Mouse (Mus musculus) neural tube, embryonic 12.5 days (tissue): Measurements from ENCODE around the gene Ppp1ca. TPM values are rescaled to one million over a fixed set of nuclear protein-coding genes. Genes with fewer than 3 reads are reported as not detected.

Experiments
- ATAC-seq: fragments of 200-750 bp; cut with Nextera tagmentation; 2 replicates; pipeline ENCODE4 v1.8.0; 2017; ENCODE audit warnings: low read depth, mild to moderate bottlenecking, moderate TSS enrichment, moderate library complexity; ENCODE audit not compliant: low FRiP score
- H3K27ac ChIP-seq: fragments of 300-500 bp; sonication (generic); 2 replicates; pipeline ENCODE4 v1.5.1; 2016
- H3K27me3 ChIP-seq: fragments of 300-500 bp; sonication (generic); replicated peaks from 2 replicates; pipeline ENCODE4 v1.6.1; 2016; ENCODE audit warnings: mild to moderate bottlenecking
- H3K36me3 ChIP-seq: fragments of 300-500 bp; sonication (generic); 2 replicates; pipeline ENCODE4 v1.6.1; 2016; ENCODE audit warnings: mild to moderate bottlenecking
- H3K4me1 ChIP-seq: fragments of 300-500 bp; sonication (generic); 2 replicates; pipeline ENCODE4 v1.6.1; 2016
- H3K4me2 ChIP-seq: fragments of 300-500 bp; sonication (generic); replicated peaks from 2 replicates; pipeline ENCODE4 v1.6.1; 2016; ENCODE audit warnings: mild to moderate bottlenecking
- H3K4me3 ChIP-seq: fragments of 300-500 bp; sonication (generic); 2 replicates; pipeline ENCODE4 v1.5.1; 2016
- H3K9ac ChIP-seq: fragments of 300-500 bp; sonication (generic); 2 replicates; pipeline ENCODE4 v1.6.1; 2016; ENCODE audit warnings: mild to moderate bottlenecking
- H3K9me3 ChIP-seq: fragments of 300-500 bp; sonication (generic); 2 replicates; pipeline ENCODE4 v1.6.1; 2016; ENCODE audit warnings: mild to moderate bottlenecking
- WGBS: fragments of 180-500 bp; shearing (Covaris S2); methylation state at CpG from one replicate; pipeline ENCODE4 v1.1.7; 2016; 5-methylcytosine and 5-hydroxymethylcytosine counted together
- polyA plus RNA-seq: library from polyadenylated mRNA; unstranded; fragments of >200 nt; fragmentation: Nextera tagmentation; extraction: Ambion mirVana; gene quantifications from 2 replicates; pipeline ENCODE4 v1.2.1, GENCODE M21; 2016

Ppp1ca gene
- polyA plus RNA-seq, 1 experiment from 2014 or later = 753 TPM

DNA sequence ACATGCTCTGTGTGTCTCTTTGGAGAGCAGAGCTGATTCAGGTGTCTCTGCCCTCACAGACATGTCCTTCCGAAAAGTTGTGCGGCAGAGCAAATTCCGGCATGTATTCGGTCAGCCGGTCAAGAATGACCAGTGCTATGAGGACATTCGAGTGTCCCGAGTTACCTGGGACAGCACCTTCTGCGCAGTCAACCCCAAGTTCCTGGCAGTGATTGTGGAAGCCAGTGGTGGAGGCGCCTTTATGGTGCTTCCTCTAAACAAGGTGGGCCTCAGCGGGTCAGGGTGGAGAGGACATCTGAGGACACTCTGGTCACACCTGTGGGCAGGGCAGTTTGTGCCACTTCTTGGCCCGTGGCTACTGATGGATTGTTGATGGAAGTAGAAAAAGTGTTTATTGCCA is 42.6 kb upstream of the Ppp1ca start:
- no peaks in the 10 kb centered on the region for H3K27me3 ChIP-seq
- ATAC-seq = no peak
- H3K27ac ChIP-seq = no peak overlapping the region
- peaks cover 41% of the 10 kb centered on the region for H3K36me3 ChIP-seq
- no peaks in the 10 kb centered on the region for H3K9me3 ChIP-seq
- H3K4me3 ChIP-seq = peak overlapping the region; percentile 78
- peak overlapping the region; percentile 83 for H3K9ac ChIP-seq
- WGBS = 89% methylated on average over 11 of the region's 11 CpGs
- peaks cover 17% of the 10 kb centered on the region for H3K4me1 ChIP-seq
- H3K4me2 ChIP-seq = peak overlapping the region; percentile 72

DNA sequence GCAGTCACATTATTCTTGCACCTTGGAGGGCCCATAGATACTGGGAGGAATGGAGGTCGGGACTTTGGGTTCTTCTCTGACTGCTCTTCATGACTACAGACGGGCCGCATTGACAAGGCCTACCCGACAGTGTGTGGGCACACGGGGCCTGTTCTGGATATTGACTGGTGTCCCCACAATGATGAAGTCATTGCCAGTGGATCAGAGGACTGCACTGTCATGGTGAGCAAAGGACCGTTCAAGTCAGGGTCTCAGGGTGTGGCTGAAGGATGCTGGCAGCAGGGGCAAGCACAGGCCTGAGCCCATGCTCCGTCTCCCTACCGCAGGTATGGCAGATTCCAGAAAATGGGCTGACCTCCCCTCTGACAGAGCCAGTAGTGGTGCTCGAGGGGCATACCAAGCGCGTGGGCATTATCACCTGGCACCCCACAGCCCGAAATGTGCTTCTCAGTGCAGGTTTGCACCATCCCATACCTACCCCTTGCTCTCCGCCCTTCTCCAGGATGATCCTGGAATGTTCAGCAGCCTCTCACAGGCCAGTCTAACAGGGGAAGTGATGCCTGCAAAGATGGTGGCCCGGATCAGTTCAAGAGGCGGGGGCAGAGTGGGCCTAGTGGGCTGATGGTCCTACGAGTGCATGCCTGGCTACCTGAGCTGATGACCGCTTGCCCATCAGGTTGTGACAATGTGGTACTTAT is 42.0 kb upstream of the Ppp1ca start:
- Histone ChIP-seq H3K36me3 (peaks cover 41% of the 10 kb centered on the region), H3K9me3 (no peaks in the 10 kb centered on the region), H3K4me3 (peak overlapping the region; percentile 78; the same call in 1 of the 2 replicates), H3K4me2 (peak overlapping the region; percentile 72), H3K4me1 (peaks cover 17% of the 10 kb centered on the region), H3K27me3 (no peaks in the 10 kb centered on the region), H3K27ac (no peak overlapping the region), H3K9ac (no peak overlapping the region)
- 93% methylated on average over 17 of the region's 17 CpGs for WGBS
- no peak for ATAC-seq

DNA sequence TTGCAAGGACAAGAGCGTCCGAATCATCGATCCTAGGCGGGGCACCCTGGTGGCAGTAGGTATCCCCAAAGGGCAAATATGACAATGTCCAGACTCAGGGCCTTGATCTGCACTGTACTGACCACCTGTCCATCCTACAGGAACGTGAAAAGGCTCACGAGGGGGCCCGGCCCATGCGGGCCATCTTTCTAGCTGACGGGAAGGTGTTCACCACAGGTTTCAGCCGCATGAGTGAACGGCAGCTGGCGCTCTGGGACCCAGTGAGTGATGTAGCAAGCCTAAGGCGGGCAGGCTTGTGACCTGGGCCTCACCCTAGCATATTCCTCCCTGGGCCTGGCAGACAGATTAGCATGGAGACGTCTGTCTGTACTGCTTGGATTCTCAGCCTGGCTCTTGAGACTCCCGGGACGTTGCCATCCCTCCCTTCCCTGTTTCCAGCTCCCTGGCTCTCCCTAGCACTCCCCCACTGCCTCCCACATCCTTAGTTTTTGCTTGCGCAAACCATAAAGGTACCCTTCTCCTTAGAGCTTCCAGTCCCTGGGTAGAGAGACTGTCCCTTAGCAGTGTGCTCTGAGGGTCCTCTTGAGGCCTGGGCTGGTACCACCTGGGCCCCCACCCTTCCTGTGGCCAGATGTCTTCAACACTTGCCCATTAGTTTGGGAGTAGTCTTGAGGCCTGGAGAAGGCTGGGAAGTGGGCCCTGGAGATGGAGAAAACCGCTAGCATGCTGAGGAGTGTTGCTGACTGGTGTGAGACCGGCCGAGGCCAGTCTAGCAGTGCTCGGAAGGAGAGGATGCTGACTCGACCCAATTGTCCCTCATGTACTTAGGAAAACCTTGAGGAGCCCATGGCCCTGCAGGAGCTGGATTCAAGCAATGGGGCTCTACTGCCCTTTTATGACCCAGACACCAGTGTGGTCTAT is 41.0 kb upstream of the Ppp1ca start:
- Histone ChIP-seq H3K4me1 (peaks cover 17% of the 10 kb centered on the region), H3K9me3 (no peaks in the 10 kb centered on the region), H3K27me3 (no peaks in the 10 kb centered on the region), H3K4me3 (no peak overlapping the region), H3K4me2 (no peak overlapping the region), H3K27ac (no peak overlapping the region), H3K9ac (no peak overlapping the region), H3K36me3 (peaks cover 42% of the 10 kb centered on the region)
- no peak for ATAC-seq
- WGBS = 91% methylated on average over 22 of the region's 22 CpGs

DNA sequence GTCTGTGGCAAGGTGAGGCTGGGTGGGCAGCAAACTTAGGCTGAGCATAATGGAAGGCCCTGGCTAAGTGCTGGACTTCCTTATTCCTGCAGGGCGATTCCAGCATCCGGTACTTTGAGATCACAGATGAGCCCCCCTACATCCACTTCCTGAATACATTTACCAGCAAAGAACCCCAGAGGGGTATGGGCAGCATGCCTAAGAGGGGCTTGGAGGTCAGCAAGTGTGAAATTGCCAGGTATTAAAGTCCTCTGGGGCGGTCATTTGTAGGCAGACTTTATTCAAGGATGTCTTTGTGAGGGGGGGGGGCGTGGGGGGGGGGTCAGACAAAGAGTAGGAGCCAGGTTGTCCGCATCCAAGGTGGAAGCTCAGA is 40.4 kb upstream of the Ppp1ca start:
- Histone ChIP-seq H3K36me3 (peaks cover 49% of the 10 kb centered on the region), H3K4me2 (no peak overlapping the region), H3K9me3 (no peaks in the 10 kb centered on the region), H3K27me3 (no peaks in the 10 kb centered on the region), H3K27ac (no peak overlapping the region), H3K9ac (no peak overlapping the region), H3K4me3 (no peak overlapping the region), H3K4me1 (peaks cover 17% of the 10 kb centered on the region)
- WGBS = 67% methylated on average over 5 of the region's 5 CpGs
- no peak for ATAC-seq

DNA sequence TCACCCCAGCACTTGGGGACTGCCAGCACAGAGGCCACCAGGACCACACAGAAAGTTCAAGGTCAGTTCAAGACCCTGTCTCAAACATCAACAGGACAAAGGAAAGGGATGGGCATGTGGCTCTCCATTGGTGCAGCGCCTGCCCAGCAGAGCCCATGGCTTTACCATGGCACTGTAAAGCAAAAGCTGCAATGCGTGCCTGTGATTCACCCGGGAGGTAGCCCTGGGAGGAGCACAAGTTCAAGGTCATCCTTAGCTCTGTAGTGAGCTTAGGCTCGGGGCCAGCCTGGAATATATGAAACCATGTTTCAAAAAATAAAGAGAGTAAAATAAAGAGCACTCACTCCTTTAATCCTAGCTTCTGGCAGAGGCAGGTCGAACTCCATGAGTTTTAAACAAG is 40.0 kb upstream of the Ppp1ca start:
- 87% methylated on average over 5 of the region's 5 CpGs for WGBS

DNA sequence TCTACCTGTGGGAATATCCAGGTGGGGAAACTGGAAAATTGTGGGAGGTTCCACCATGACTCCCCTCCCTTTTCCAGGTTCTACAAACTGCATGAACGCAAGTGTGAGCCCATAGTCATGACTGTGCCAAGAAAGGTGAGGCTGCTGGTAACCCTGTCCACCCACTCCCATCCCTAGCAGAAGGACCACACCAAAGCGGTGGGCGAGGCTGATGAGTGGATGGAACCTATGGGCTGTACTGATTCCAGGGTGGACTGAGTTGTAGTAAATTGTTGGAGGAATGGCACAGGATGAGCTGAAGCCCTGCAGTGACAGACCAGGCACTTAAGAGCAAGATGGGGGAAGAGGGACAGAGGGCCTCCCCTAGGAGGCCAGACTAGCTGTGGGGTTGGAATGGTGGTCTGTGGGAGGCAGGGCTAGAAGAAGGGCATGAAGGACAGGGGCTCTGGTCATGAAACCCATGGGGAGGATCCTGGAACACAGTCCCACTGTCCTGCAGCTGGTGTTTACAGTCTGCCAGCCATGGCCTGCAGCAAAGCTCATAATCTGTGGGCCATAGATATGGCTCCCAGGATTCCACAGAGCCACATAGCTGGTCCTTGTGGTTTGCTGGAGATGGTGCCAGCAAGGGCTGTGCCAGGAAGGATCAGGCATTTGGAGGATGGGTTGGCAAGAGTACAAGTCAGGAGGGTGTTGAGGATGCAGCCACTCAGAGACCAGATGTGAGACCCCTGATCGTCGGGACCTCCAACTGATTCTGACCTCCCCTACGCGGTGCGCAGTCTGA is 39.2 kb upstream of the Ppp1ca start:
- no peak overlapping the region for H3K4me3 ChIP-seq

More for the DNA sequence above, 40.0 kb upstream of the Ppp1ca start:
- Histone ChIP-seq H3K27me3 (no peaks in the 10 kb centered on the region), H3K36me3 (peaks cover 53% of the 10 kb centered on the region), H3K9me3 (no peaks in the 10 kb centered on the region), H3K4me2 (no peak overlapping the region), H3K4me3 (no peak overlapping the region), H3K27ac (no peak overlapping the region), H3K9ac (no peak overlapping the region), H3K4me1 (peaks cover 17% of the 10 kb centered on the region)
- ATAC-seq = no peak

DNA sequence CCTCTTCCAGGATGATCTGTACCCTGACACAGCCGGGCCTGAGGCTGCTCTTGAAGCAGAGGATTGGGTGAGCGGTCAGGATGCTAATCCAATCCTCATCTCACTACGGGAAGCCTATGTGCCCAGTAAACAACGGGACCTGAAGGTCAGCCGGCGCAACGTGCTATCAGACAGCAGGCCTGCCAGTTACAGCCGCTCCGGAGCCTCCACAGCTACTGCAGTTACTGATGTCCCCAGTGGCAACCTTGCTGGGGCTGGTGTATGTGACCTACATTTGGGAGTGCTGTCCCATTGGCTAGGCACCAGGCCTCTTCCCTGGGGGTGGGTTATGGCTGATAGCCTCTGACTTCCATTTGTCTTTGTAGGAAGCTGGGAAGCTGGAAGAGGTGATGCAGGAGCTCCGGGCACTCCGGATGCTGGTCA is 38.6 kb upstream of the Ppp1ca start, which contains the start of gene Ptprcap:
Gene Ptprcap (plus strand): TSS at position 373 of the 423 bp plus-strand sequence.
- Histone ChIP-seq H3K4me2 (no peak within 1 kb of the TSS), H3K27ac (no peak within 1 kb of the TSS), H3K9me3 (no peaks in the 10 kb centered on the region), H3K27me3 (no peaks in the 10 kb centered on the region), H3K4me3 (no peak within 1 kb of the TSS), H3K9ac (0 out of 2 replicates have a peak within 1 kb of the TSS, but pooled peaks have one; percentile 3), H3K36me3 (peaks cover 66% of the 10 kb centered on the region), H3K4me1 (peaks cover 10% of the 10 kb centered on the region)
- WGBS = 79% methylated on average over 11 of the region's 11 CpGs
- no peak for ATAC-seq

More for the DNA sequence above, 39.2 kb upstream of the Ppp1ca start:
- 91% methylated on average over 8 of the region's 8 CpGs for whole genome bisulfite sequencing
- Histone ChIP-seq H3K4me2 (no peak overlapping the region), H3K27ac (no peak overlapping the region), H3K9ac (no peak overlapping the region), H3K27me3 (no peaks in the 10 kb centered on the region), H3K9me3 (no peaks in the 10 kb centered on the region), H3K36me3 (peaks cover 60% of the 10 kb centered on the region), H3K4me1 (peaks cover 16% of the 10 kb centered on the region)
- no peak for ATAC-seq

DNA sequence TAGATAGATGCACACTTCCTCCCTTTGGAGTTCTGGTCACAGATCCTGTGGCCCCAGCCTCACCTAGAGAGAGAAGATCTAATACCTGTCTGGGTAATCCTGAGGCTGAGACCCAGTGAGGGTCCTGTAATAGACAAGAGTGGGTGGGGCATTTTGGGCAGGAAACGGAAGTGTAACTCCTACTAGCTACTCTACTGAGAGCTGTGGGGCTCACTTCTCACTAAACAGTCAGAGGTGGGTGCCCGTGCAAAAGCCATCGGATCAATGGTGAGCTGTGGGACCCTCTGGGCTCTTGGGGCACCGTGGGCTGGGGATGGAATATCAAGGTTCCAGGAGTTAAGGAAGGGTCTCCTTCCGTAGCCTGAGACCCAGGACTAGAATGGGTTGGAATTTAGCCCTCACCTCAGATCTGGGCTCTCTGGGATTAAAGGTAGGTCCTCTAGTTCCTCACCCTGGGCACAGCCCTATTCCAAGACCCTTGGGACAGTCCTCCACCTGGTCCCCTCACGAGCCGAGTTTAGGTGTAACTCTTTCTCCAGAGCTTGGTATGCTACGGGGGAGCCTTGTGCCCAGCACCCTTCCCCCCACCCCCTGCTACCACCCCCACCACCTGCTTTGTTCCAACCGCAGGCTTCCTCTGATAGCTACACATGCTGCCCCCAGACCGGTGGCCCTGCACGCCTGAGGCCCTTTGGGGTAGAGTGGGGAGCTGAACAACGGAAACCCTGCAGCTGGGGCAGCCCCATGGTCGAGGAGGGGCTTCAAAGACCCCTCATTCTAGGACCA is 37.2 kb upstream of the Ppp1ca start:
- Histone ChIP-seq H3K4me2 (no peak overlapping the region), H3K9me3 (no peaks in the 10 kb centered on the region), H3K9ac (no peak overlapping the region), H3K27me3 (no peaks in the 10 kb centered on the region), H3K4me1 (peaks cover 1% of the 10 kb centered on the region; the same call in 1 of the 2 replicates), H3K36me3 (peaks cover 80% of the 10 kb centered on the region), H3K27ac (no peak overlapping the region), H3K4me3 (no peak overlapping the region)
- no peak for ATAC-seq
- 78% methylated on average over 13 of the region's 13 CpGs for WGBS

DNA sequence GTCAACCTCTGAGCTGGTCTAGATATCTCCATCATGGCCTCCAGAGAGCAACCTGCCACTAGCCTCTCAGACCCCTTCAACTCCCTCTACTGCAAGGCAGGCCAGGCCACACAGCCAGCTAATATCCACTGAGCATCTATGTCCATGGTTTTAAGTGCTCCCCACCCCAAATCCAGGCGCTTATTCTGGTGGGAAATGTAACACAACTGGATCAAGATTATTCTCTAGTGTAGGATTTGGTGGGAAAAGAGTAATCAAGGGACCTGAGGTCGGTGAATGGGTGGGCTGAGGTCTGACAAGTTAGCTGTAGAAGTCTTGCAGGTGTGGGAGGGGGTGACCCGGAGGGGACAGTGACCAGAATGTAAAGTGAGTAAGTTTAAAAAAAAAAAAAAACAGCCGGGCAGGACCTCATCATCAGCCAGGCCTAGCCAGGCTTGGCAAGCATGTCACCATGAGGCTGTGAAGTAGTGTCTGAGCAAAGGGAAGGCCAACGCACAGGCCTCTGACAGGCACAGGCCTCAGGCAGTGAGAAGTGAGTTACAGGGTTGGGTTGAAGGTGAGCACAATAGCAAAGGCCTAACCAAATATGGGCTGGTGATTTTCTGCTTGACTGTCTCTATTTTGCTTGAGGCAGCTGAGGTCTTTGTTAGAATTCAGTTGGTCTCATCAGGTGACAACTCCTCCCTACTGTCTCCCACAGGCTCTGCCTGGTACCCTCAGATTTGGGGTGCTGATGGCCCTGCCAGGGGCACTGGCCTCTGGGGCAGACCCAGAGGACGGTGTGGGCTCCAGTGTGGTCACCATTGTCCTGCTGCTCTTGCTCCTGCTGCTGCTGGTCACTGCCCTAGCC is 36.4 kb upstream of the Ppp1ca start:
- 72% methylated on average over 6 of the region's 6 CpGs for whole genome bisulfite sequencing
- H3K4me3 ChIP-seq = no peak overlapping the region; the same call in 1 of the 2 replicates
- H3K4me1 ChIP-seq = no peaks in the 10 kb centered on the region
- H3K36me3 ChIP-seq = peaks cover 78% of the 10 kb centered on the region
- no peak for ATAC-seq
- H3K27ac ChIP-seq = no peak overlapping the region; the same call in 1 of the 2 replicates
- H3K27me3 ChIP-seq = no peaks in the 10 kb centered on the region
- no peak overlapping the region for H3K4me2 ChIP-seq
- H3K9ac ChIP-seq = 0 out of 2 replicates have a peak overlapping the region, but pooled peaks have one; percentile 13
- H3K9me3 ChIP-seq = no peaks in the 10 kb centered on the region

DNA sequence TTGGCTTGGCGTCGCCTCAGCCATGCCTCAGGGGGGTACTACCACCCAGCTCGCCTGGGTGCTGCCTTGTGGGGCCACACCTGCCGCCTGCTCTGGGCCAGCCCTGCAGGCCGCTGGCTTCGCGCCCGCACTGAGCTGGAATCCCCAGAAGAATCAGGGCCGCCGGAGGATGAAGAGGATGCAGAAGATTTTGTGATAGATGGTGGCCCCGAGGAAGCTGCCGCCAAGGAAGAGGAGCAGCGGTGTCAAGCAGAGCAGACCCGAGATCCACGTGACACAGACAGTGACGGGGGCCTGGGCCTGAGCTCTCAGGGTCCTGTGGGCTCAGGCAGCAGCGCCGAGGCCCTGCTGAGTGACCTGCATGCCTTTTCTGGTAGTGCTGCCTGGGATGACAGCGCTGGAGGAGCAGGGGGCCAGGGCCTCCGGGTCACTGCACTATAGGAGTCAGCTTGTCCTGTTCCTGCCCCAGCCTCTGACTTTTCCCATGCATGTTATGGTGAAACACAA is 35.7 kb upstream of the Ppp1ca start:
- H3K4me1 ChIP-seq = no peaks in the 10 kb centered on the region
- 0 out of 2 replicates have a peak overlapping the region, but pooled peaks have one; percentile 13 for H3K9ac ChIP-seq
- H3K36me3 ChIP-seq = peaks cover 77% of the 10 kb centered on the region
- H3K4me2 ChIP-seq = no peak overlapping the region
- no peaks in the 10 kb centered on the region for H3K9me3 ChIP-seq
- no peak overlapping the region; the same call in 1 of the 2 replicates for H3K27ac ChIP-seq
- H3K27me3 ChIP-seq = no peaks in the 10 kb centered on the region
- no peak for ATAC-seq
- 77% methylated on average over 20 of the region's 20 CpGs for WGBS
- H3K4me3 ChIP-seq = no peak overlapping the region; the same call in 1 of the 2 replicates
